Mouse (Mus musculus) megakaryocyte, embryonic 14.5 days (primary cell): ENCODE data around the gene Sco1.

ENCODE experiments used
- FLI1 ChIP-seq: IDR thresholded peaks from 2 replicates; pipeline ENCODE4 v1.6.1; 2012; ENCODE audit warnings: low read length, inconsistent platforms, mixed read lengths
- GATA1 ChIP-seq: IDR thresholded peaks from 3 replicates; pipeline ENCODE4 v1.6.1; 2012; ENCODE audit warnings: mixed read lengths, low read length, inconsistent platforms, borderline replicate concordance

DNA sequence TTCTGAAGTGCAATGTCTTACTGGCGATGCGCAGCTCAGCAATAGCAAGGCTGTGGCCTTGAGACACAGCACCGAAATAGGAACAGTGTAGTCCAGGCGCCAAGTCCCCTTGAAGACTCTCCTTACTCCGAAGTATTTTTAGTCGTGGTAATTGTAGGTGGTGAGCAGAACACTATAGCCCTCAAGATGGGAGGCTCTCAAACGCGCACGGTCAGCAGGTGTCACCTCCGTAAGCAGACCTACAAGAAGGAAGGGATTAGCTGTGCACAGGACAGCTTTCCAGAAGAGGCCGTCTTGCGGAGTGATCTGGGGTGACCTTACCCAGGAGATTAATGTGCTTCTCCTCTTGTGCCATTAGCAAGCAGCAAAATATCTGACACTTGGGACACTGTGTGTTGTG is 62.4 kb downstream of the Sco1 start:
- TF ChIP-seq GATA1 (no peak), FLI1 (no peak)
